Mouse (Mus musculus) lung, postnatal 0 days (tissue): Measurements from ENCODE around the gene Daxx.

Experiments
- CTCF ChIP-seq: IDR thresholded peaks from 2 replicates; pipeline ENCODE4 v1.5.1; 2016; ENCODE audit warnings: antibody characterized with exemption, mild to moderate bottlenecking
- EP300 ChIP-seq: IDR thresholded peaks from 2 replicates; pipeline ENCODE4 v1.6.1; 2016; ENCODE audit warnings: antibody characterized with exemption, mild to moderate bottlenecking, control low read depth

DNA sequence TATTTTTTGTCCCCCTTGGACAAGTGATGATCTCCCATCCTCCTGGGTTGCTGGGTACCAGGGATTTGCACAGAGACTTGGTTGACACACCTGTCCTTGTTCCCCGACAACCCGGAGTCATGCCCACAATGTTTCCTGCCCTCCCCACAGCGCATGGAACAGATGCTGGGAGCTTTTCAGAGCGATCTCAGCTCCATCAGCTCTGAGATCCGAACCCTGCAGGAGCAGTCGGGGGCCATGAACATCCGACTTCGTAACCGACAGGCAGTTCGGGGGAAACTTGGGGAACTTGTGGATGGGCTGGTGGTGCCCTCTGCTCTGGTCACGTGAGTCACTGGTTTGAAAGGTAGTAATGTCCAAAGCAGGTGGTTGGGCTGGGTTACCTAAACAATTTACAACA, 49.2 kb downstream of the Daxx start:
- TF ChIP-seq CTCF (no peak), EP300 (no peak)
